Mouse (Mus musculus): ENCODE results near the gene En1. TPM values are rescaled to one million over a fixed set of nuclear protein-coding genes. Genes with fewer than 3 reads are reported as not detected.

En1 gene
- polyA plus RNA-seq (2015; fragmentation: Illumina TruSeq; extraction: RNeasy Lipid Tissue Mini Kit (QIAGEN cat#74804); ENCODE audit: insufficient read depth, low read depth, low replicate concordance) = not detected

DNA sequence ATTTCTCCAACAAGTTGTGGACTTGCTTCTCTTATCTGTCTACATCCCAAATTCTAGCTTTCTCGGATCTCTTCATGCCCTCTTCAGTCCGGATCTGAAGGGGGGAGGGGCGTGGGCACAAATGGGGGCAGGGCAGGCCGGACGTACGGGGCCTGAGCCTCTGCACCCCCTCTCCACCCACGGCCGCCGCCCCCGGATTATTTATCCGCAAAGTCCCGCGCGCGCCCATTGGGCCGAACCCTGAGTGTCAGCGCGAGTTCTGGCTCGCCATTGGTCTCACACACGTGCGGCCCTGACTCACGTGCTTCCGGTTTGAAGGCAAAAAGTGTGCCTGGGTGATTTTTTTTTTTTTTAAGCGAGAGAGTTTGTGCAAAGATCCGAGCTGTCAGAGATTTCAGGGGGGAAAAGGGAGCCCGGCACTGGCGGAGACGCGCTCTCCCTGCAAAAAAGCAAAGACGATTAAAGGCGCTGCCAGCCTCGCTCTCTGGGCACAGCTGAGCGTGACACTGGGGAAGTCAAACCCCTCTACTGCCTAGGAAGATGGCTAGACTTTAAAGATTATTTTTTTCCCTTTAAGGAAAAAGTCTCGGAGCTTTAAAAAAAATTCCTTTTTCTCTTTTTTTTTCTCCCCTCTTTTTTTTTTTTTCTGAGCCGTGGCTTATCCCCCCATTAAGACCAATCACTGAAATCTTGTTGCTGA is at the start of gene En1:
Gene En1, plus strand, starts transcription at position 388 of the 700 bp plus-strand sequence.

Other genes starting within 250 kb of the En1 start
- 1.00 TPM for gene Marco, start 97.4 kb upstream of the En1 start, polyA plus RNA-seq (2015; fragmentation: Illumina TruSeq; extraction: RNeasy Lipid Tissue Mini Kit (QIAGEN cat#74804); ENCODE audit: insufficient read depth, low read depth, low replicate concordance)

Data from pancreas, adult 10 weeks (tissue).